Mouse (Mus musculus) G1E (cell line): ENCODE results near the gene Tppp3. TPM values are rescaled to one million over a fixed set of nuclear protein-coding genes. Genes with fewer than 3 reads are reported as not detected.

Experiments
- ATAC-seq: 2 replicates; pipeline ENCODE4 v1.8.0; 2016; ENCODE audit warnings: mild to moderate bottlenecking; ENCODE audit not compliant: insufficient number of reproducible peaks, poor library complexity, low FRiP score, severe bottlenecking; ENCODE audit errors: extremely low read depth
- DNase-seq: peaks from one replicate; pipeline ENCODE4 v3.0.0; 2012; ENCODE audit warnings: low spot score
- H3K27me3 ChIP-seq: 2 replicates; pipeline ENCODE4 v1.6.1; 2012; ENCODE audit warnings: mild to moderate bottlenecking, low read length, inconsistent platforms; ENCODE audit not compliant: insufficient read depth
- H3K36me3 ChIP-seq: replicated peaks from 2 replicates; pipeline ENCODE3; 2012; ENCODE audit warnings: mild to moderate bottlenecking, inconsistent platforms
- H3K4me1 ChIP-seq: 2 replicates; pipeline ENCODE4 v1.6.1; 2012; ENCODE audit warnings: low read depth, low read length, inconsistent platforms, mixed read lengths; ENCODE audit not compliant: insufficient read depth
- H3K4me3 ChIP-seq: 2 replicates; pipeline ENCODE4 v1.5.1; 2012; ENCODE audit warnings: low read depth, mild to moderate bottlenecking, inconsistent platforms, low read length, moderate library complexity, mixed read lengths
- H3K9me3 ChIP-seq: replicated peaks from 2 replicates; pipeline ENCODE4 v1.6.1; 2012; ENCODE audit warnings: inconsistent platforms
- CTCF ChIP-seq: IDR thresholded peaks from 2 replicates; pipeline ENCODE4 v1.5.1; 2012; ENCODE audit warnings: low read depth, low read length, inconsistent platforms, mixed read lengths
- GATA1 ChIP-seq: IDR thresholded peaks from 2 replicates; pipeline ENCODE4 v1.6.1; 2012; ENCODE audit warnings: borderline replicate concordance, low read length, inconsistent platforms, mixed read lengths
- GATA2 ChIP-seq: IDR thresholded peaks from 2 replicates; pipeline ENCODE4 v1.6.1; 2012; ENCODE audit warnings: low read depth, low read length, inconsistent platforms, borderline replicate concordance
- POLR2AphosphoS5 ChIP-seq: IDR thresholded peaks from 2 replicates; pipeline ENCODE4 v1.6.1; 2012; ENCODE audit warnings: low read depth, low read length, inconsistent platforms; ENCODE audit not compliant: insufficient replicate concordance
- TAL1 ChIP-seq: conservative IDR thresholded peaks from 2 replicates; pipeline ENCODE4 v1.6.1; 2012; ENCODE audit warnings: low read depth, low read length, inconsistent platforms, mixed read lengths
- polyA plus RNA-seq: library from polyadenylated mRNA; stranded (reverse); fragments of >175 nt; gene quantifications from 2 replicates; pipeline ENCODE4 v1.2.3, GENCODE M21; 2012
- total RNA-seq, 2 experiments: library from RNA; stranded (forward) in 1 of 2; stranded (reverse) in 1 of 2; fragments of 200-1000 nt in 1 of 2; fragments of >200 nt in 1 of 2; fragmentation: Nextera tagmentation in 1 of 2; gene quantifications; 2 replicates each; pipeline ENCODE4 v1.2.3; 2014 to 2017

The Tppp3 gene
- total and polyA plus RNA-seq, 3 experiments = not detected

DNA sequence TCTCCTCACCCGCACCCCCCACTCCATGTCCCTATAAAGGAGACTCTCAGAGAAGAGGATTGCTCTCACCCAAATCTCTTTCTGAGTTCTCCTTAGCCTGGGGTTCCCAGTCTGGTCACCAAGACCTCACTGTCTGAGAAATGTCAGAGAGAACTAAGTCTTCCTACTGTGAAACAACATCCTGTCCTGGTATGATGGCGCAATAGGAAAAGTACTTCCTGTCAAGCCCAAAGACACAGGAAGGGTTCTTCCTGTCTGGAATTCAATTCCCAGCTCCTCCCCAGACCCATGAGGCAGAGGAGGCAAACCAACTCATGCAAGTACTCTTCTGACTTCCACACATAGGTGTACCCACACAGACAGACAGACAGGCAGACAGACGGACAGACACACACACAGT is 33.3 kb upstream of the Tppp3 start:
- Histone ChIP-seq H3K4me3 (no peak overlapping the region), H3K27me3 (peaks cover 41% of the 10 kb centered on the region), H3K36me3 (no peaks in the 10 kb centered on the region), H3K4me1 (no peaks in the 10 kb centered on the region), H3K9me3 (no peaks in the 10 kb centered on the region)
- DNase-seq (no peak), ATAC-seq (no peak)
- no peak for TF ChIP-seq CTCF
- TF ChIP-seq POLR2AphosphoS5 = no peak
- no peak for TF ChIP-seq GATA2
- TF ChIP-seq GATA1 = no peak
- TF ChIP-seq TAL1 = no peak

DNA sequence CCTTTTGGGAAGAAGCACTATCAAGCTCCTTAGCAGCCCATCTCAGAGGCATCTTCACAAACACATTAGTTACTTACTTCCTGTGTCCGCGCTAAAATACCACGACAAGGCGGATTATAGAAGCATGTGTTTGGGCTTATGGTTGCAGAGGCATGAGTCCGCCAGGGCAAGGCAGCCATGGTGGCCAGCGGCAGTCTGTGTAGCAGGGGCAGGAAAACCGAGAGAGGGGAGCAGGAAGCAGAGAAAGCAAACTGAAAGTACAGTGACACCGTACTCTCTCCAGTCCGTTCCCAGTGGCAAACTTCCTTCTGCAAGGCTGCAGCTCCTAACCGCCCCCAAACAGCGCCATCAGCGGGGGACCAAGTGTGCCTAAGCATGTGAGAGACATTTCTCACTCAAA is 28.5 kb upstream of the Tppp3 start:
- no peak overlapping the region for H3K4me3 ChIP-seq
- H3K36me3 ChIP-seq = no peaks in the 10 kb centered on the region
- TF ChIP-seq POLR2AphosphoS5 = no peak
- ATAC-seq = no peak
- no peaks in the 10 kb centered on the region; the same call in 1 of the 2 replicates for H3K4me1 ChIP-seq
- no peaks in the 10 kb centered on the region for H3K9me3 ChIP-seq
- H3K27me3 ChIP-seq = peaks cover 23% of the 10 kb centered on the region
- no peak for DNase-seq

DNA sequence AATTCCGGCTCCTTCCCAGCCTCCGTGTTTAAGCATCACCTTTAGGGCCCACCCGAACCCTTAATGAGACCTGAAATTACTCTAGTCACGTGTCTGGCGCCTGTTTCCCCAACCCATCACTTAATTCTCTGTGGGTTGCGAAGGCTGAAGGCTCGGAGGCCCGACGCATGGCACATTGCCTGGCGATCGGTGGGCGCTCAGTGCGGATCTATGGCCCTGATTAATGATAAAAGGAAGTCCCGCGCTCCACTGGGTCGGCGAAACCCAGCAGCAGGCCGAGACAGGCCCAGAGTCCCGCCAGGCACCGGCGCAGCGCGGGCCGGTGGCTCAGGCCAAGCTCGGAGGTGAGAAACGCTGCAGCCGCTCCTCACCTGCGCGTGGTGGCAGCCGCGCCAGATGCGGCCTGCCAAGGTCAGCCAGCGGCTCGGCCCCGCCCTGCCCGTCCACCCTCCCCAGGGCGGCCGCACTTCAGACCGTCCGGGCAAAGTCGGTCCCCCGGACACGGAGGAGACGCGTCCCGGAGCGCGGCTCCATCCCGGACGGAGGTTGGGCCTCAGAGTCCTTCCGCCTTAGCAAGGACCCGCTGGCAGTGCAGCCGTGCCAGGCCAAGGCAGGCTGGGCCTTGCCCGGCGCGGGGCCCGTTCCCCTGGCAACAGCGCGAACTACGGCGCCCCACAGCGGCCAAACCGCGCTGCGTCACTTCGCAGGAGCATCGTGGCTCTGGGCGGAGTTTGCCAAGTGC is 25.3 kb upstream of the Tppp3 start, which contains the start of gene Zdhhc1:
Gene Zdhhc1 (minus strand): TSS at position 464 of the 742 bp plus-strand sequence.
- H3K9me3 ChIP-seq = no peaks in the 10 kb centered on the region
- H3K4me1 ChIP-seq = no peaks in the 10 kb centered on the region; the same call in 1 of the 2 replicates
- H3K4me3 ChIP-seq = no peak within 1 kb of the TSS
- DNase-seq (no peak), ATAC-seq (no peak)
- TF ChIP-seq GATA1 (no peak), TAL1 (no peak), CTCF (no peak), POLR2AphosphoS5 (no peak), GATA2 (no peak)
- H3K27me3 ChIP-seq = peaks cover 20% of the 10 kb centered on the region
- H3K36me3 ChIP-seq = no peaks in the 10 kb centered on the region

DNA sequence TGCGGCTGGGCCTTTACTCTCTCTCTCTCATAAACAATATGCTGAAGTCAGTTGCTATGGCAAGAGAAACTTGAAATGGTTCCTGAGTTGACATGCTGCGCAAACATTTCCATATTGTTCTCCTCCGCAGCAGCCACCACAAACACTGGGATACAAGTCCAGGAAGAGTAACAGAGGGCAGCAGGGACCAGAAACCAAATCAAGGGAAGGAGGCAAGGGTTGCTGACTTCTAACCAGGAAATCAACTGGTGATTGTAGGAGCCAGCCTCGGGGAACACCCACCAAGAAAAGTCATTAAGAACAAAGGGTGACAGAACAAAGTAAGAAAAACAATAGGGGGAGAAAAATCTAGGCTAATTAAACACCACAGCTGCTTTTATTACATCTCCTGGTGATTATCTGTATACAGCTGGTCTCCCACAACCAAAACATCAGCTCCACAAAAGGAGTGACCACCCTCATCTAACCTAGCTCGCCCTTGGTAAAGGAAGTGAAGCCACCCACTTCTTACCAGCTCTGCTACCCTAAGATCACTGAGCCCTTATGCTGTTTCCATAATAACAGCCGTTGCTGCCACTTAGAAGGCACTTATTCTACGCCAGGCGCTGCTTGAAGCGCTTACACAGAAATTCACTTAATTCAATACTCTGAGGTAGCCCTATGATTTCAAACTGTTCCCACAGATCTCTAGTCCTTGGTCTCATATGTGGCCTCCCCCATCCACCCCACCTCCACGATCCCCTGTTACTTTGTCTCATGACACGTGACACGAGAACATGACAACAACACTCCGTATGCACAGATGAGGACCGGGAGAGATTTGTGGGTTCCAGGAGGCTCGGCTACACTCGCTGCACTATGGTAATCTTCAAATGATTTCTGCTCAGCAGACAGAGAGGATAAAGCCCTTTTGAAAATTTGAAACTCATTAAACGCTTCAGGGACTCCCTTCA is 24.3 kb upstream of the Tppp3 start:
- H3K4me3 ChIP-seq = no peak overlapping the region
- DNase-seq (no peak), ATAC-seq (no peak)
- H3K4me1 ChIP-seq = no peaks in the 10 kb centered on the region; the same call in 1 of the 2 replicates
- no peaks in the 10 kb centered on the region for H3K36me3 ChIP-seq
- no peaks in the 10 kb centered on the region for H3K9me3 ChIP-seq
- TF ChIP-seq GATA2 = no peak
- TF ChIP-seq CTCF = no peak
- TF ChIP-seq GATA1 = no peak
- peaks cover 25% of the 10 kb centered on the region for H3K27me3 ChIP-seq

DNA sequence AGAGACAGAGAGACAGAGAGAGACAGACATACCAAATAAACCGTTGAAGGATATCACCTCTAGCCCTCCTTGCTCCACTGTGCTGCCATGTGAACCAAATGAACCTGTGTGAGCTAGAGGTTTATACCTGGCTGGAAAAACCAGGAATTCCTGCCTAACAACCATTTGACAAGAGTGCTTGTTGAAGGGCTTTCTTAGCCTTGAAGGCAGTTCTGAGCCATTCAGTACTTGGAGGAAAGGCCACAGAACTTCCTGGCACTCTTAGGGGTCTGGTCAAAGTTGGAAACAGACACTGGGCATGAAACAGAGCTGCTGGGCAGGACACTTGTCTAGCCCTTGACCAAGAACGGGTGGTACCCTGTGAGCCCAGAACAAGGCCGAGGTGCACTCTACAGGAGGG is 23.2 kb upstream of the Tppp3 start:
- ATAC-seq (no peak), DNase-seq (no peak)
- Histone ChIP-seq H3K4me1 (no peaks in the 10 kb centered on the region; the same call in 1 of the 2 replicates), H3K27me3 (peaks cover 21% of the 10 kb centered on the region), H3K4me3 (no peak overlapping the region), H3K9me3 (no peaks in the 10 kb centered on the region), H3K36me3 (no peaks in the 10 kb centered on the region)
- TF ChIP-seq TAL1 (no peak), CTCF (no peak), GATA1 (no peak), GATA2 (no peak), POLR2AphosphoS5 (no peak)

DNA sequence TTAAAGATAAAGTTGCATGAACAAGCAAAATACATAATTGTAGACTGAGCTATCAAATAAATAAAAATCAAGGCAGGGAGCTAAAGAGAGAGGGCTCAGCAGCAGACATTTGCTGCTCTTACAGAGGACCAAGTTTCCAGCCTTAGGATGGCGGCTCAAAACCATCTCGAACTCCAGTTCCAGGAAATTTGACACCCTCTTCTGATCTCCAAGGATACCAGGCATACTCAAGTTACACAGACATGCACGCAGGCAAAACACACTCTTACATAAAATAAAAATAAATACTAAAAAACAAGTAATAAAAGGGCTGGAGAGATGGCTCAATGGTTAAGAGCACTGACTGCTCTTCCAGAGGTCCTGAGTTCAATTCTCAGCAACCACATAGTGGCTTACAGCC is 22.2 kb upstream of the Tppp3 start:
- peaks cover 24% of the 10 kb centered on the region for H3K27me3 ChIP-seq
- ATAC-seq (no peak), DNase-seq (no peak)
- H3K4me3 ChIP-seq = no peak overlapping the region
- H3K9me3 ChIP-seq = no peaks in the 10 kb centered on the region
- no peaks in the 10 kb centered on the region for H3K36me3 ChIP-seq
- TF ChIP-seq GATA1 (no peak), GATA2 (no peak), CTCF (no peak), TAL1 (no peak), POLR2AphosphoS5 (no peak)
- H3K4me1 ChIP-seq = no peaks in the 10 kb centered on the region; the same call in 1 of the 2 replicates
